Mouse (Mus musculus) brain, embryonic 14.5 days (tissue): ENCODE measurements at regions not wholly inside any gene's neighbourhood (a gene's known extent, or its start where the extent isn't known, plus 50 kb on each side); places are given as distances from the start of the nearest gene placed in this dataset.

Experiments
- CTCF ChIP-seq: fragments of 200-500 bp; IDR thresholded peaks from 2 replicates; pipeline ENCODE4 v1.5.1; 2012; ENCODE audit warnings: inconsistent platforms, mild to moderate bottlenecking, moderate library complexity, borderline replicate concordance; ENCODE audit not compliant: insufficient read depth, insufficient read length; ENCODE audit errors: extremely low read depth
- POLR2A ChIP-seq: fragments of 200-500 bp; IDR thresholded peaks from 2 replicates; pipeline ENCODE4 v1.6.1; 2012; ENCODE audit warnings: mild to moderate bottlenecking, inconsistent platforms, borderline replicate concordance; ENCODE audit not compliant: poor library complexity, insufficient read depth, insufficient read length, severe bottlenecking; ENCODE audit errors: extremely low read depth

- TF ChIP-seq POLR2A (no peak), CTCF (no peak)
Observed at GRCm38 (mm10) chr14:98863598-98863997, 130.5 kb downstream of the Rpl36a-ps1 start.
